Mouse (Mus musculus) brain, embryonic 18.5 days (tissue): ENCODE measurements around the gene Rhox10.
"Not testable (repeated sequence)": the region's sequence is repeated elsewhere in the genome, so short reads cannot be mapped to it uniquely, and the experiment has no call there.

Experiments used
- DNase-seq: peaks from one replicate; pipeline ENCODE4 v3.0.0-alpha.2; 2012; ENCODE audit warnings: low read depth, low spot score

The Rhox10 gene

GRCm38 (mm10) chrX:38066175-38066574, at the start of gene Rhox10:
Rhox10 (plus strand) TSS chrX:38066475.
- DNase-seq, result no peak

GRCm38 (mm10) chrX:38018597-38018996, 47.7 kb upstream of the Rhox10 start, which contains the start of gene Btg1-ps1:
Btg1-ps1 (minus strand) TSS chrX:38018815.
- DNase-seq, result not testable (repeated sequence)

- DNase-seq, result no peak
Observed at GRCm38 (mm10) chrX:38033841-38034240, 32.4 kb upstream of the Rhox10 start.

- no peak for DNase-seq
Observed at GRCm38 (mm10) chrX:38039666-38040065, 26.6 kb upstream of the Rhox10 start.

- DNase-seq, result not testable (repeated sequence)
Observed at GRCm38 (mm10) chrX:38043014-38043413, 23.3 kb upstream of the Rhox10 start, which contains the start of gene Btg1-ps2. Btg1-ps2 (minus strand) TSS chrX:38043114.

GRCm38 (mm10) chrX:38061544-38061943, 4.7 kb upstream of the Rhox10 start:
- no peak for DNase-seq

GRCm38 (mm10) chrX:38084226-38084625, 18.0 kb downstream of the Rhox10 start:
- no peak for DNase-seq

GRCm38 (mm10) chrX:38085041-38085440, 18.8 kb downstream of the Rhox10 start, which contains the start of gene Rhox11:
Rhox11 (minus strand) TSS chrX:38085141.
- no peak for DNase-seq

GRCm38 (mm10) chrX:38110807-38111206, 44.5 kb downstream of the Rhox10 start, which contains the start of gene Rhox12:
Rhox12 (minus strand) TSS chrX:38110907.
- no peak for DNase-seq

GRCm38 (mm10) chrX:38120982-38121381, 54.7 kb downstream of the Rhox10 start, which contains the start of gene Rhox13:
Rhox13 (plus strand) TSS chrX:38121219.
- DNase-seq, result no peak
